In the genomic region with DNA sequence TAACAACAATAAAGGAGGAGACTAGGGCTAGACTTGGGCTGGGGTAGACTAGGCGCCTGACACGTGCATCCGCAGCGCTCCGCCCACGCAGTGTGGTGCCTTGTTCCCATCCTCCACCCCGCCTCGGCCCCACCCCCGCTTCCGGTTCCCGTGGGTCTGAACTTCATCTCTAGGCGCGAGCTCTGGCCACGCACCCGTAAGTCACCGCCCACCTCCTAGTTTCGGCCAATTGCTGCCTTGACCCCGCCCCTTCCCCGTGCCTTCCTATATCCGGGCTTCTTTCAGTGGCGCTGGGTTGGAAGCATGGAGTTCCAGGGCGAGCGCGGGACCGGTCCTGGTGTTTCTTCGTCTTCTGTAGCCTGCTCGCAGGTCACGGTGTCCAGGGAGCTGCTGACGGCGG, we compare ENCODE assay signal across 8 mouse cellular contexts. TPM values are rescaled to one million over a fixed set of nuclear protein-coding genes. Genes with fewer than 3 reads are reported as not detected.
DNase-seq lines count a peak whose midpoint lies in the region; ATAC-seq lines count a peak whose summit lies in the region.

Gene D10Wsu102e (plus strand): TSS at position 266 of the 400 bp plus-strand sequence.

- H3K27ac ChIP-seq in heart, embryonic 10.5 days: peak within 1 kb of the TSS; percentile 87
- peak within 1 kb of the TSS; percentile 83 for H3K27ac ChIP-seq in kidney, embryonic 15.5 days

- H3K4me2 ChIP-seq in kidney, embryonic 15.5 days: peak within 1 kb of the TSS; percentile 72

- H3K9ac ChIP-seq in kidney, embryonic 15.5 days: peak within 1 kb of the TSS; percentile 73

- DNase-seq in B cell, adult 2 months: peak; percentile 94 to 96
- DNase-seq in brain, adult 2 months (ENCODE audit: low read depth, low spot score): peak; percentile 99
- DNase-seq in heart, embryonic 10.5 days (ENCODE audit: low spot score): peak; percentile 99
- DNase-seq in liver: peak; percentile 97
- DNase-seq in spleen, postnatal 4 days (ENCODE audit: low spot score in 2 of 2): peak; percentile 94 to 95

- no peaks in the 10 kb centered on the region for H3K9me3 ChIP-seq in heart, embryonic 10.5 days
- H3K9me3 ChIP-seq in kidney, embryonic 15.5 days (replicated peaks): no peaks in the 10 kb centered on the region

- 0 out of 2 replicates have a peak, but pooled peaks cover 4% of the 10 kb centered on the region for H3K27me3 ChIP-seq in heart, embryonic 10.5 days (ENCODE audit: insufficient read depth, poor library complexity, severe bottlenecking)
- H3K27me3 ChIP-seq in kidney, embryonic 15.5 days: no peaks in the 10 kb centered on the region

- under 1% methylated on average over 30 of the region's 30 CpGs for WGBS in heart, embryonic 10.5 days
- under 1% methylated on average over 30 of the region's 30 CpGs for WGBS in kidney, embryonic 15.5 days

- H3K36me3 ChIP-seq in heart, embryonic 10.5 days: peaks cover 25% of the 10 kb centered on the region
- peaks cover 28% of the 10 kb centered on the region for H3K36me3 ChIP-seq in kidney, embryonic 15.5 days

- peak within 1 kb of the TSS; percentile 77 for H3K4me3 ChIP-seq in heart, embryonic 10.5 days
- peak within 1 kb of the TSS; percentile 72 for H3K4me3 ChIP-seq in kidney, embryonic 15.5 days (replicated peaks)

- peaks cover 31% of the 10 kb centered on the region for H3K4me1 ChIP-seq in heart, embryonic 10.5 days
- peaks cover 20% of the 10 kb centered on the region for H3K4me1 ChIP-seq in kidney, embryonic 15.5 days

- peak; percentile 99 for ATAC-seq in erythroblast, adult 5-6 weeks (replicated peaks; ENCODE audit: low FRiP score, poor library complexity, severe bottlenecking)
- ATAC-seq in kidney, embryonic 15.5 days (replicated peaks; ENCODE audit: low FRiP score): peak; percentile 98
- ATAC-seq in monocyte, adult 5-6 weeks (replicated peaks; ENCODE audit: insufficient number of reproducible peaks, low FRiP score, low TSS enrichment, poor library complexity, severe bottlenecking): peak; percentile 98

RNA-seq across cellular contexts. Expression of gene D10Wsu102e, which starts in this region (rescaled TPM):
- total RNA-seq in erythroblast, adult 5-6 weeks (2015; ENCODE audit: low replicate concordance): 0.19 and 0.21 TPM in 2 replicates
- total RNA-seq in erythroblast, adult 5-6 weeks (2017; ENCODE audit: low replicate concordance): 0.14 and 0.26 TPM in 2 replicates
- 0.64 and 0.80 TPM in 2 replicates for polyA plus RNA-seq in heart, embryonic 10.5 days (2016; fragmentation: Nextera tagmentation; extraction: Ambion mirVana)
- polyA plus RNA-seq in kidney, embryonic 15.5 days (2015; fragmentation: Nextera tagmentation; extraction: Ambion mirVana): 0.78 and 0.82 TPM in 2 replicates
- 1.0 to 1.8 TPM (median 1.1 TPM) in 3 replicates for total RNA-seq in monocyte, adult 5-6 weeks (2017)

Comparison
In these comparisons a context has a peak if more than half of its experiments do, and no peak if none do; other contexts are left out.
1. Peak in every context shown above with its lines: DNase-seq, ATAC-seq, H3K4me3 ChIP-seq and H3K27ac ChIP-seq.
2. Peak in ATAC-seq in erythroblast, adult 5-6 weeks; RNA of the gene not detected or under 1 TPM.
3. Peak in DNase-seq, H3K4me3 ChIP-seq and H3K27ac ChIP-seq in heart, embryonic 10.5 days; RNA of the gene not detected or under 1 TPM.
4. Peak in ATAC-seq, H3K4me3 ChIP-seq, H3K27ac ChIP-seq, H3K9ac ChIP-seq and H3K4me2 ChIP-seq in kidney, embryonic 15.5 days; RNA of the gene not detected or under 1 TPM.